Mouse (Mus musculus): Measurements from ENCODE around the gene Edem2.

Edem2 gene

GRCm38 (mm10) chr2:155729158-155729645, at the start of gene Edem2:
Gene Edem2, minus strand, starts transcription at chr2:155729475.
- peak; percentile 78 for DNase-seq (ENCODE audit: low spot score)

GRCm38 (mm10) chr2:155779066-155779465, 49.8 kb upstream of the Edem2 start:
- DNase-seq (ENCODE audit: low spot score), result no peak

- no peak for DNase-seq (ENCODE audit: low spot score)
Observed at GRCm38 (mm10) chr2:155778004-155778403, 48.7 kb upstream of the Edem2 start.

- DNase-seq (ENCODE audit: low spot score), result no peak
Observed at GRCm38 (mm10) chr2:155777688-155777985, 48.4 kb upstream of the Edem2 start.

GRCm38 (mm10) chr2:155776824-155777687, 47.8 kb upstream of the Edem2 start:
- DNase-seq (ENCODE audit: low spot score), result no peak

GRCm38 (mm10) chr2:155775685-155776263, 46.5 kb upstream of the Edem2 start:
- DNase-seq (ENCODE audit: low spot score), result no peak

GRCm38 (mm10) chr2:155774927-155775684, 45.8 kb upstream of the Edem2 start, which contains the start of gene Mmp24:
Gene Mmp24, plus strand, starts transcription at chr2:155775342.
- no peak for DNase-seq (ENCODE audit: low spot score)

- DNase-seq (ENCODE audit: low spot score), result no peak
Observed at GRCm38 (mm10) chr2:155774261-155774926, 45.1 kb upstream of the Edem2 start.

GRCm38 (mm10) chr2:155773664-155774063, 44.4 kb upstream of the Edem2 start:
- no peak for DNase-seq (ENCODE audit: low spot score)

- DNase-seq (ENCODE audit: low spot score), result peak; percentile 33
Observed at GRCm38 (mm10) chr2:155764679-155765418, 35.6 kb upstream of the Edem2 start.

GRCm38 (mm10) chr2:155756855-155757566, 27.7 kb upstream of the Edem2 start:
- no peak for DNase-seq (ENCODE audit: low spot score)

GRCm38 (mm10) chr2:155755746-155756145, 26.5 kb upstream of the Edem2 start:
- DNase-seq (ENCODE audit: low spot score), result no peak

GRCm38 (mm10) chr2:155751014-155751786, 21.9 kb upstream of the Edem2 start, which contains the start of gene Procr:
Gene Procr, plus strand, starts transcription at chr2:155751117.
- DNase-seq (ENCODE audit: low spot score), result no peak

GRCm38 (mm10) chr2:155749394-155749793, 20.1 kb upstream of the Edem2 start:
- no peak for DNase-seq (ENCODE audit: low spot score)

- DNase-seq (ENCODE audit: low spot score), result no peak
Observed at GRCm38 (mm10) chr2:155745487-155745886, 16.2 kb upstream of the Edem2 start.

GRCm38 (mm10) chr2:155743351-155743750, 14.1 kb upstream of the Edem2 start:
- DNase-seq (ENCODE audit: low spot score), result no peak

GRCm38 (mm10) chr2:155742931-155743337, 13.7 kb upstream of the Edem2 start:
- DNase-seq (ENCODE audit: low spot score), result no peak

GRCm38 (mm10) chr2:155742211-155742610, 12.9 kb upstream of the Edem2 start:
- DNase-seq (ENCODE audit: low spot score), result no peak

- DNase-seq (ENCODE audit: low spot score), result no peak
Observed at GRCm38 (mm10) chr2:155737803-155738202, 8.5 kb upstream of the Edem2 start.

GRCm38 (mm10) chr2:155736936-155737335, 7.7 kb upstream of the Edem2 start:
- no peak for DNase-seq (ENCODE audit: low spot score)

Data from left cerebral cortex, adult 11 months (tissue).